Mouse (Mus musculus) bone marrow, adult 2 months (tissue): ENCODE data around the gene Senp7.

Experiments
- CTCF ChIP-seq: fragments of 200-500 bp; IDR thresholded peaks from 2 replicates; pipeline ENCODE4 v1.5.1; 2011; ENCODE audit warnings: low read length, control low read depth; ENCODE audit not compliant: control insufficient read depth, insufficient read depth
- POLR2A ChIP-seq: fragments of 200-500 bp; IDR thresholded peaks from 2 replicates; pipeline ENCODE4 v1.6.1; 2011; ENCODE audit warnings: low read depth, mild to moderate bottlenecking, control low read depth, low read length, borderline replicate concordance; ENCODE audit not compliant: control insufficient read depth

DNA sequence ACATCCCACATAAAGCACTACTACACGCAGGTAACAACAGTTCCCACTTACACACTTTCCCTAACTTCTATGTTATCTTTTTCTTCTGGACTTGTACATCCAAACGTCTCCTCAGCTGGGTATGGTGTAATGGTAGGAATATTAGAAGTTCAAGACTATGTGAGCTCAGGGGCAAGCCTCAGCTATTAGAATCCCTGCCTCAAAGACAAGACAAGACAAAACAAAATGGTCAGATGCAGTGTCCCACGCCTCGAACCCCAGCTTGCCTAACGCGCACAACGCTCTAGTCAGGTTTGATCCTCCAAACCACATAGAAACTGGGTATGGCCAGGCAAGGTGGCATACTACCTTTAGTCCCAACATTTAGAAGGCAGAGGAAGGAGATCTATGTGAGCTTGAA lies 28.5 kb upstream of the Senp7 start:
- TF ChIP-seq POLR2A, result no peak
- TF ChIP-seq CTCF, result no peak
